Mouse (Mus musculus): ENCODE data around the gene Ropn1l. TPM values are rescaled to one million over a fixed set of nuclear protein-coding genes. Genes with fewer than 3 reads are reported as not detected.

Ropn1l gene
- polyA plus RNA-seq, 1 experiment from 2014 or later, result 1.2 TPM

- Histone ChIP-seq H3K27me3 (no peaks in the 10 kb centered on the region), H3K4me3 (no peak overlapping the region), H3K4me1 (no peaks in the 10 kb centered on the region), H3K9ac (no peak overlapping the region), H3K4me2 (no peak overlapping the region), H3K27ac (no peak overlapping the region), H3K36me3 (no peaks in the 10 kb centered on the region), H3K9me3 (no peaks in the 10 kb centered on the region)
- no peak for ATAC-seq (ENCODE audit: insufficient number of reproducible peaks, low FRiP score, low TSS enrichment, low read depth)
- 26% methylated on average over 3 of the region's 3 CpGs for WGBS
Observed at GRCm38 (mm10) chr15:31400974-31401373, 52.6 kb downstream of the Ropn1l start.

- Histone ChIP-seq H3K4me1 (no peaks in the 10 kb centered on the region), H3K36me3 (no peaks in the 10 kb centered on the region), H3K4me3 (no peak overlapping the region), H3K27ac (no peak overlapping the region), H3K9me3 (no peaks in the 10 kb centered on the region), H3K27me3 (no peaks in the 10 kb centered on the region), H3K4me2 (no peak overlapping the region), H3K9ac (no peak overlapping the region)
- ATAC-seq (ENCODE audit: insufficient number of reproducible peaks, low FRiP score, low TSS enrichment, low read depth), result no peak
- 92% methylated on average over 13 of the region's 13 CpGs for WGBS
Observed at GRCm38 (mm10) chr15:31398769-31399168, 54.8 kb downstream of the Ropn1l start.

- no peak overlapping the region for H3K4me2 ChIP-seq
- ATAC-seq (ENCODE audit: insufficient number of reproducible peaks, low FRiP score, low TSS enrichment, low read depth), result no peak
Observed at GRCm38 (mm10) chr15:31397379-31397778, 56.2 kb downstream of the Ropn1l start.

GRCm38 (mm10) chr15:31396755-31397154, 56.8 kb downstream of the Ropn1l start:
- Histone ChIP-seq H3K4me1 (no peaks in the 10 kb centered on the region), H3K4me2 (no peak overlapping the region), H3K9me3 (no peaks in the 10 kb centered on the region), H3K36me3 (no peaks in the 10 kb centered on the region), H3K9ac (no peak overlapping the region), H3K27ac (no peak overlapping the region), H3K27me3 (no peaks in the 10 kb centered on the region), H3K4me3 (no peak overlapping the region)
- no peak for ATAC-seq (ENCODE audit: insufficient number of reproducible peaks, low FRiP score, low TSS enrichment, low read depth)
- 65% methylated on average over 5 of the region's 5 CpGs for WGBS

More at GRCm38 (mm10) chr15:31397379-31397778, 56.2 kb downstream of the Ropn1l start:
- Histone ChIP-seq H3K9me3 (no peaks in the 10 kb centered on the region), H3K9ac (no peak overlapping the region), H3K4me1 (no peaks in the 10 kb centered on the region), H3K27me3 (no peaks in the 10 kb centered on the region), H3K36me3 (no peaks in the 10 kb centered on the region), H3K4me3 (no peak overlapping the region), H3K27ac (no peak overlapping the region)
- 88% methylated on average over 3 of the region's 3 CpGs for WGBS

GRCm38 (mm10) chr15:31395986-31396385, 57.6 kb downstream of the Ropn1l start:
- Histone ChIP-seq H3K4me1 (no peaks in the 10 kb centered on the region), H3K36me3 (no peaks in the 10 kb centered on the region), H3K27me3 (no peaks in the 10 kb centered on the region), H3K9me3 (no peaks in the 10 kb centered on the region), H3K4me2 (no peak overlapping the region), H3K4me3 (no peak overlapping the region), H3K27ac (no peak overlapping the region), H3K9ac (no peak overlapping the region)
- WGBS, result 90% methylated on average over 4 of the region's 4 CpGs
- ATAC-seq (ENCODE audit: insufficient number of reproducible peaks, low FRiP score, low TSS enrichment, low read depth), result no peak

- Histone ChIP-seq H3K9ac (no peak overlapping the region), H3K4me3 (no peak overlapping the region), H3K27me3 (no peaks in the 10 kb centered on the region), H3K4me1 (no peaks in the 10 kb centered on the region), H3K4me2 (no peak overlapping the region), H3K27ac (no peak overlapping the region), H3K36me3 (no peaks in the 10 kb centered on the region), H3K9me3 (no peaks in the 10 kb centered on the region)
- WGBS, result 78% methylated on average over 6 of the region's 6 CpGs
- no peak for ATAC-seq (ENCODE audit: insufficient number of reproducible peaks, low FRiP score, low TSS enrichment, low read depth)
Observed at GRCm38 (mm10) chr15:31393402-31393801, 60.1 kb downstream of the Ropn1l start.

- no peaks in the 10 kb centered on the region for H3K9me3 ChIP-seq
- WGBS, result 60% methylated on average over 7 of the region's 7 CpGs
- H3K27ac ChIP-seq, result no peak overlapping the region
- no peaks in the 10 kb centered on the region for H3K27me3 ChIP-seq
- H3K4me2 ChIP-seq, result no peak overlapping the region
- no peaks in the 10 kb centered on the region for H3K36me3 ChIP-seq
- H3K9ac ChIP-seq, result no peak overlapping the region
- no peak overlapping the region for H3K4me3 ChIP-seq
- ATAC-seq (ENCODE audit: insufficient number of reproducible peaks, low FRiP score, low TSS enrichment, low read depth), result no peak
- no peaks in the 10 kb centered on the region for H3K4me1 ChIP-seq
Observed at GRCm38 (mm10) chr15:31392705-31393104, 60.8 kb downstream of the Ropn1l start.

- Histone ChIP-seq H3K4me2 (no peak overlapping the region), H3K27ac (no peak overlapping the region), H3K27me3 (no peaks in the 10 kb centered on the region), H3K4me3 (no peak overlapping the region), H3K9ac (no peak overlapping the region), H3K36me3 (no peaks in the 10 kb centered on the region), H3K4me1 (no peaks in the 10 kb centered on the region), H3K9me3 (no peaks in the 10 kb centered on the region)
- ATAC-seq (ENCODE audit: insufficient number of reproducible peaks, low FRiP score, low TSS enrichment, low read depth), result no peak
- 80% methylated on average over 4 of the region's 4 CpGs for WGBS
Observed at GRCm38 (mm10) chr15:31392135-31392534, 61.4 kb downstream of the Ropn1l start.

Other genes starting within 250 kb of the Ropn1l start
- 112 and 125 TPM in 2 replicates for gene Dap, start 229.4 kb downstream of the Ropn1l start, polyA plus RNA-seq (2015; fragmentation: Nextera tagmentation; extraction: Ambion mirVana)
- 0.57 and 0.61 TPM in 2 replicates for gene Ankrd33b, start 86.0 kb downstream of the Ropn1l start, polyA plus RNA-seq (2015; fragmentation: Nextera tagmentation; extraction: Ambion mirVana)
- gene March6, start 77.3 kb upstream of the Ropn1l start, polyA plus RNA-seq (2015; fragmentation: Nextera tagmentation; extraction: Ambion mirVana), result 21.4 and 26.2 TPM in 2 replicates
- gene Cmbl, start 111.7 kb upstream of the Ropn1l start, polyA plus RNA-seq (2015; fragmentation: Nextera tagmentation; extraction: Ambion mirVana), result 2.7 and 6.0 TPM in 2 replicates
- 450 and 453 TPM in 2 replicates for gene Cct5, start 148.1 kb upstream of the Ropn1l start, polyA plus RNA-seq (2015; fragmentation: Nextera tagmentation; extraction: Ambion mirVana)
- gene Fam173b, start 148.1 kb upstream of the Ropn1l start, polyA plus RNA-seq (2015; fragmentation: Nextera tagmentation; extraction: Ambion mirVana), result 12.5 and 14.3 TPM in 2 replicates

All from limb, embryonic 15.5 days (tissue).